Mouse (Mus musculus): ENCODE measurements at regions not wholly inside any gene's neighbourhood (a gene's known extent, or its start where the extent isn't known, plus 50 kb on each side); places are given as distances from the start of the nearest gene placed in this dataset.
"Not testable (repeated sequence)": the region's sequence is repeated elsewhere in the genome, so short reads cannot be mapped to it uniquely, and the experiment has no call there.

- TF ChIP-seq POLR2A (IDR thresholded peaks at IDR 0.05; ENCODE audit: borderline replicate concordance, low read depth, low read length) (no peak), CTCF (IDR thresholded peaks at IDR 0.05; ENCODE audit: low read depth, low read length) (no peak)
- Histone ChIP-seq H3K27ac (ENCODE audit: insufficient read depth, low read depth, low read length) (no peak overlapping the region), H3K4me1 (ENCODE audit: control insufficient read depth, insufficient read depth, low read length) (no peaks in the 10 kb centered on the region), H3K4me3 (ENCODE audit: insufficient read depth, low read length) (no peak overlapping the region)
These were observed 305.1 kb downstream of the Ajap1 start for GRCm38 (mm10) chr4:153177496-153177895.

DNA sequence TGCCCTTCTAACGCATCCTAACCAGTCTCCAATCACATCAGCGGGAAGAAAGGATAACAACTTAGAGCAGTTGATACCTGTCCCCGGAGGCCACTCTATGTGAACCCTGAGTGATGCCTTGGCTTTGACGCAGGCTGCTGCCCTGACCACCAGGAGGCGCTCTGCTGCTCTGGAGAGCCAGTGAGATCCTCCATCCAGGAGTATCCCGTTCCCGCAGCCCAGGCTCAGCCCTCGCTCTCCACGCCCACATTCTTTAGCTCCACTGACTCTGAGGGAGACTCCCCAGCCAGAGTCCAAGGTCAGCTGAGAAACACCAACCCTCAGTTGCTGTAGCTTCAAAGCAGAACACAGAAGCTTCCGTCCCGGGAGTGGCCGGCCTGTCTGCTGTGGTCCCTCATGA is 307.0 kb downstream of the Ajap1 start:
- TF ChIP-seq POLR2A (IDR thresholded peaks at IDR 0.05; ENCODE audit: borderline replicate concordance, low read depth, low read length) (no peak), CTCF (IDR thresholded peaks at IDR 0.05; ENCODE audit: low read depth, low read length) (no peak)
- Histone ChIP-seq H3K4me1 (ENCODE audit: control insufficient read depth, insufficient read depth, low read length) (no peaks in the 10 kb centered on the region), H3K4me3 (ENCODE audit: insufficient read depth, low read length) (no peak overlapping the region), H3K27ac (ENCODE audit: insufficient read depth, low read depth, low read length) (no peak overlapping the region)

- Histone ChIP-seq H3K4me1 (ENCODE audit: control insufficient read depth, insufficient read depth, low read length) (no peaks in the 10 kb centered on the region), H3K4me3 (ENCODE audit: insufficient read depth, low read length) (no peak overlapping the region), H3K27ac (ENCODE audit: insufficient read depth, low read depth, low read length) (no peak overlapping the region)
- TF ChIP-seq POLR2A (IDR thresholded peaks at IDR 0.05; ENCODE audit: borderline replicate concordance, low read depth, low read length) = no peak
- TF ChIP-seq CTCF (IDR thresholded peaks at IDR 0.05; ENCODE audit: low read depth, low read length) = no peak
These were observed 307.5 kb downstream of the Ajap1 start for GRCm38 (mm10) chr4:153175077-153175476.

GRCm38 (mm10) chr4:153169991-153170390 is 312.6 kb downstream of the Ajap1 start:
- no peaks in the 10 kb centered on the region for H3K4me1 ChIP-seq (ENCODE audit: control insufficient read depth, insufficient read depth, low read length)
- TF ChIP-seq CTCF (IDR thresholded peaks at IDR 0.05; ENCODE audit: low read depth, low read length) = no peak
- TF ChIP-seq POLR2A (IDR thresholded peaks at IDR 0.05; ENCODE audit: borderline replicate concordance, low read depth, low read length) = no peak

DNA sequence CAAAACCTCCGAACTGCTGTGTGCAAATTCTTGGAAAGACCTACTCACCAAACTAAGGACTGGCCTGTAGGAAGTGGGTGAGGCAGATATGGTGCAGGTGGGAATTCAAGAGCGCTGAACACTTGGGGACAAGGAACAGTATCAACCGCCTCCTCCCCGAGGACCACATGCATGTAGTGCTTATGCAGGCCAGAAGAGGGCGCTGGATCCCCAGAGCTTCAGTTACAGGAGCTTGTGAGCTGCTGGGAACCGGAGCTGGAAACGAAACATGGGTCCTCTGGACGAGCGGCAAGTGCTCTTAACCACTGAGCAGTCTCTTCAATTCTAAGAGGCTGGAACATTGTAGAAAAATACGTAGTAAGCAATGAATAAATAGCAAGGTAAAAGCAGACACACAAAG is 317.8 kb downstream of the Ajap1 start:
- no peaks in the 10 kb centered on the region for H3K4me1 ChIP-seq (ENCODE audit: control insufficient read depth, insufficient read depth, low read length)
- TF ChIP-seq POLR2A (IDR thresholded peaks at IDR 0.05; ENCODE audit: borderline replicate concordance, low read depth, low read length) (no peak), CTCF (IDR thresholded peaks at IDR 0.05; ENCODE audit: low read depth, low read length) (no peak)
- H3K27ac ChIP-seq (ENCODE audit: insufficient read depth, low read depth, low read length) = no peak overlapping the region
- H3K4me3 ChIP-seq (ENCODE audit: insufficient read depth, low read length) = no peak overlapping the region

More at GRCm38 (mm10) chr4:153169991-153170390, 312.6 kb downstream of the Ajap1 start:
- H3K27ac ChIP-seq (ENCODE audit: insufficient read depth, low read depth, low read length) = no peak overlapping the region
- H3K4me3 ChIP-seq (ENCODE audit: insufficient read depth, low read length) = no peak overlapping the region

GRCm38 (mm10) chr4:153160115-153160514 is 322.5 kb downstream of the Ajap1 start:
- no peak overlapping the region for H3K4me3 ChIP-seq (ENCODE audit: insufficient read depth, low read length)
- no peak overlapping the region for H3K27ac ChIP-seq (ENCODE audit: insufficient read depth, low read depth, low read length)
- no peak for TF ChIP-seq CTCF (IDR thresholded peaks at IDR 0.05; ENCODE audit: low read depth, low read length)
- TF ChIP-seq POLR2A (IDR thresholded peaks at IDR 0.05; ENCODE audit: borderline replicate concordance, low read depth, low read length) = no peak
- H3K4me1 ChIP-seq (ENCODE audit: control insufficient read depth, insufficient read depth, low read length) = no peaks in the 10 kb centered on the region

GRCm38 (mm10) chr4:153157572-153157971 is 325.0 kb downstream of the Ajap1 start:
- H3K4me3 ChIP-seq (ENCODE audit: insufficient read depth, low read length) = no peak overlapping the region

DNA sequence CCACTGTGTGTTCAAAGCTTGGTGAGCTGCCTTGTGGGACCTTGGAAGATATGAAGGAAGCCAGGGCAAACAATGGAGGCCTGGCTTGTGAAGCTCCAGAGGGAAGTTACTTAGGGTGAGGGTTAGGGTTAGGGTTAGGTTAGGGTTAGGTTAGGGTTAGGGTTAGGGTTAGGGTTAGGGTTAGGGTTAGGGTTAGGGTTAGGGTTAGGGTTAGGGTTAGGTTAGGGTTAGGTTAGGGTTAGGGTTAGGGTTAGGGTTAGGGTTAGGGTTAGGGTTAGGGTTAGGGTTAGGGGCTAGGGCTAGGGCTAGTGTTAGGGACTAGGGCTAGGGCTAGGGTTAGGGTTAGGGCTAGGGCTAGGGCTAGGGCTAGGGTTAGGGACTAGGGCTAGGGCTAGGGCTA is 329.7 kb downstream of the Ajap1 start:
- not testable (repeated sequence) for H3K4me1 ChIP-seq (ENCODE audit: control insufficient read depth, insufficient read depth, low read length); H3K27ac ChIP-seq (ENCODE audit: insufficient read depth, low read depth, low read length); H3K4me3 ChIP-seq (ENCODE audit: insufficient read depth, low read length)

More at GRCm38 (mm10) chr4:153157572-153157971, 325.0 kb downstream of the Ajap1 start:
- no peak overlapping the region for H3K27ac ChIP-seq (ENCODE audit: insufficient read depth, low read depth, low read length)
- TF ChIP-seq CTCF (IDR thresholded peaks at IDR 0.05; ENCODE audit: low read depth, low read length) (no peak), POLR2A (IDR thresholded peaks at IDR 0.05; ENCODE audit: borderline replicate concordance, low read depth, low read length) (no peak)
- no peaks in the 10 kb centered on the region for H3K4me1 ChIP-seq (ENCODE audit: control insufficient read depth, insufficient read depth, low read length)

DNA sequence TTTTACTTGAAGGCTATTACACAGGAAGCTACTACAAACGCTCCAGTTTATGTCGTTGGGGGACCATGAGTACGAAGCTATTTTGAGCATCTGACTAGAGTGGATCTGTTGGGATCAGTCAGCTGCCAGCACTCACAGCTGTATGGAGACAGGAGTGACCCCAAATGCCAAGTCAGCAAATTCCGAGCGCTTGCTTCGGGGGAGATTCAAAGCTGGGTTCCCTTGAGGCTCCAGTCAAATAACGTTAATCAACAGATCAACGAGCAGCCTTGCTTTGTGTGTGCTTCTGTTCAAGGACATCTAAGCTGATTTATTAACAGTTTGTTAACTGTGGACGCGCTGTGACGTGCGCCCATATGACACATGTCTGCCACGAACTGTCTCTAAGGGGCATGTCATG is 349.5 kb downstream of the Ajap1 start:
- Histone ChIP-seq H3K27ac (ENCODE audit: insufficient read depth, low read depth, low read length) (no peak overlapping the region), H3K4me1 (ENCODE audit: control insufficient read depth, insufficient read depth, low read length) (no peaks in the 10 kb centered on the region), H3K4me3 (ENCODE audit: insufficient read depth, low read length) (no peak overlapping the region)
- TF ChIP-seq CTCF (IDR thresholded peaks at IDR 0.05; ENCODE audit: low read depth, low read length) (no peak), POLR2A (IDR thresholded peaks at IDR 0.05; ENCODE audit: borderline replicate concordance, low read depth, low read length) (no peak)

DNA sequence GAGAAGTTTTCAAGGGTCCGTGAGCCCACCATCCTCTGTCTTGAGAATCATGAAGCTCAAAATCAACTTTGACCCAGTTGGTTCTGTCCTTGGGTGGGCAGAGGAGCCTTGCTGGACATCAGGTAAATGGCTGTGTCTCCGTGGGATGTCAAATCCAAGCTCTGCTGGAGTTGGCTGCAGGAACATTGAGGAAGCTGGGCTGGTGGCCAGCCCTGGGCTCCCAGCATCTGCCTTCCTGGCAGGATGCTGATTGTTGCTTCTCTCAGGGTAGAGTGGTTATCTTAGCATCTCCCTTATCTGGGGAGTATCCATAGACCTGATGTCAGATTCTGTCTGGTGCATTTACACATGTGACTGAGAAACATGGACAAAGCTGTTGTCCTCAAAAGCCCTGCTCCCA is 353.3 kb downstream of the Ajap1 start:
- Histone ChIP-seq H3K4me3 (ENCODE audit: insufficient read depth, low read length) (no peak overlapping the region), H3K27ac (ENCODE audit: insufficient read depth, low read depth, low read length) (no peak overlapping the region), H3K4me1 (ENCODE audit: control insufficient read depth, insufficient read depth, low read length) (no peaks in the 10 kb centered on the region)
- TF ChIP-seq CTCF (IDR thresholded peaks at IDR 0.05; ENCODE audit: low read depth, low read length) = no peak
- TF ChIP-seq POLR2A (IDR thresholded peaks at IDR 0.05; ENCODE audit: borderline replicate concordance, low read depth, low read length) = no peak

DNA sequence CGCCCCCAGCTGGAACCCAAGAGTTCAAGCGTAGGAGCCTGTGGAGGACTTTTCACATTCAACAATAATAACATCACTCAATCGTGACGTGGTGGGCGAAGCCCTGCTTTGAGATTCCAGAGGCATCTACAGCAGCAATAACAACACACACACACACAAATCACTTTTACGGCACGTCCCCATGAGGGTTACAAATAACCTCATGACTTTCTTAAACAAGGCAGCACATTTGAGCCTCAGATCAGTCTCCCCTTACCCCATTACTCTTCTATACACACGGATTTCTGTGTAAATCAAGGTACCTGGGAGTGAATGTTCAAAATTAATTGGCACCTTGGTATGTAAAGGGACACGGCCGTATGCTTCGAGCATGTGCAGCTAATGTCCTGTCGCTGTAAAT is 354.4 kb downstream of the Ajap1 start:
- H3K4me3 ChIP-seq (ENCODE audit: insufficient read depth, low read length) = no peak overlapping the region
- no peak overlapping the region for H3K27ac ChIP-seq (ENCODE audit: insufficient read depth, low read depth, low read length)
- TF ChIP-seq CTCF (IDR thresholded peaks at IDR 0.05; ENCODE audit: low read depth, low read length) (no peak), POLR2A (IDR thresholded peaks at IDR 0.05; ENCODE audit: borderline replicate concordance, low read depth, low read length) (no peak)

More for the DNA sequence above, 354.4 kb downstream of the Ajap1 start:
- no peaks in the 10 kb centered on the region for H3K4me1 ChIP-seq (ENCODE audit: control insufficient read depth, insufficient read depth, low read length)
